Mouse (Mus musculus): Measurements from ENCODE around the gene Arl14. TPM values are rescaled to one million over a fixed set of nuclear protein-coding genes. Genes with fewer than 3 reads are reported as not detected.
A peak's percentile ranks its signal among the peaks of the same experiment; 100 is the strongest.
"Not testable (repeated sequence)": the region's sequence is repeated elsewhere in the genome, so short reads cannot be mapped to it uniquely, and the experiment has no call there.

Arl14 gene
- total RNA-seq, 2 experiments from 2014 or later = not detected

GRCm38 (mm10) chr3:69264299-69264698, 42.1 kb downstream of the Arl14 start:
- DNase-seq (ENCODE audit: low spot score in 2 of 2) = not testable (repeated sequence)

- DNase-seq (ENCODE audit: low spot score in 2 of 2) = peak in 1 of 2 experiments; percentile 47
These were observed 49.6 kb downstream of the Arl14 start for GRCm38 (mm10) chr3:69271812-69272211.

Other genes with a start within 250 kb of the Arl14 start
- 10 to 100 TPM; 11.6 to 12.9 TPM for gene Ift80, start 217.8 kb upstream of the Arl14 start, total RNA-seq (2021)
- 10 to 100 TPM; 47.6 to 49.5 TPM for gene Smc4, start 217.7 kb upstream of the Arl14 start, total RNA-seq (2021)
- 10 to 100 TPM; 16.9 to 17.0 TPM for gene Trim59, start 177.7 kb upstream of the Arl14 start, total RNA-seq (2021)
- 10 to 100 TPM; 57.2 to 60.5 TPM for gene Kpna4, start 95.3 kb upstream of the Arl14 start, total RNA-seq (2021)
- gene Ppm1l, start 94.4 kb downstream of the Arl14 start, total RNA-seq (2021) = 10 to 100 TPM; 31.5 to 39.7 TPM